Mouse (Mus musculus): ENCODE measurements around the gene Mblac2. TPM values are rescaled to one million over a fixed set of nuclear protein-coding genes. Genes with fewer than 3 reads are reported as not detected.

The Mblac2 gene
- total RNA-seq, 1 experiment from 2014 or later: 6.7 TPM

DNA sequence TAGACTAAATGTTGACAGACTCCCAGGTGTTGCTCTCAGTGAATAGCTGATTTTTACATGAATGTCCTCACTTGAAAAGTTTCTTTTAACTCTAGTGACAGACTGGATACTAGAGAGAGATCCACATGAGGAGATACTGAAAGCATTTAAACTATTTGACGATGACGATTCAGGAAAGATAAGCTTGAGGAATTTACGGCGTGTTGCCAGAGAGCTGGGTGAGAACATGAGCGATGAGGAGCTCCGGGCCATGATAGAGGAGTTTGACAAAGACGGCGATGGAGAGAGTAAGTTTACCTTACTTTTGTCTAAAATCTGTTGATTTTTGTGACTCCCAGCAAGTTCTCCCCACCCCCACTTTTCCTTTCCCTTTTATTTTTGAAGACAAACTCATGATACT, 80.7 kb downstream of the Mblac2 start:
- no peak for ATAC-seq (replicated peaks; ENCODE audit: low read depth, poor library complexity, severe bottlenecking)

DNA sequence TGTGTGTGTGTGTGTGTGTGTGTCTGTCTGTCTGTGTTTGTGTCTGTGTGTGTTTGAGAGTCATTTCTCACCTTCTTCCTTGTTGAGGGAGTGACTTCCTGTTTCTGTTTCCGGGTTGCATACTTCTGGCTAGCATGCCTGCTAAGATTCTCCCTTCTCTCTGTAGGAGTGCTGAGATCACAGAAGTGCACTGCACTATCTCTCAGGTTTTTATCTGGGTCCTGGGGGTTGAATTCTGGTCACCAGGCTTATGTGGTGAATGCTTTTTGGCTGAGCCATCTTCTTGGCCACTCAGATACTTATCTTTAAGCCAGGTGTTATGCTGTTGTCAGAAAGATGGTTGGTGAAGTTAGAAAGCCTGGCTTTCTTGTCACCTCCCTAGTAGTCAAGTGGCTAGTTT, 82.7 kb downstream of the Mblac2 start:
- peak; percentile 87 for ATAC-seq (replicated peaks; ENCODE audit: low read depth, poor library complexity, severe bottlenecking)

DNA sequence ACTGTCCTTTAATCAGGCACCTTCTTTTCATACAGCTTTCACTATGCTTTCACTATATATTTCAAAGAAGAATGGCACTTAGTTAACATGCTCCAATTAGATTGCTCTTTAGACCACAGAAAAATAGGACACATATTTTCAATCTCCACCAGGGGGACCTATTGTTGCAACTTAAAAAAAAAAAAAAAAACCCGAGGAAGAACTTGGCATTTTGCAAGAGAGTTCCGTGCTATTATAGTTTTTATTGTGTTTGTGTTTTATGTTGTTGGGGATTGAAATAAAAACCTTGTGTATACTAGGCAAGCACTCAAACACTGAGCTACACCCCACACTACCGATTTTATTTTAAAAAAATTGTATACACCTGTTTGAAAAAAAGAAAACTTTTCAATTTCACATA, 90.0 kb downstream of the Mblac2 start:
- peak; percentile 71 for ATAC-seq (replicated peaks; ENCODE audit: low read depth, poor library complexity, severe bottlenecking)

Other genes starting within 250 kb of the Mblac2 start
- not detected in 2 replicates for gene Adgrv1, start 78.2 kb upstream of the Mblac2 start, total RNA-seq (2017)
- gene Lysmd3, start 53.7 kb upstream of the Mblac2 start, total RNA-seq (2017): 26.8 and 31.2 TPM in 2 replicates
- gene Polr3g, start 328 bp upstream of the Mblac2 start, total RNA-seq (2017): 28.1 and 39.1 TPM in 2 replicates
- 554 and 590 TPM in 2 replicates for gene Cetn3, start 71.7 kb downstream of the Mblac2 start, total RNA-seq (2017)

All from common myeloid progenitor, adult 5-6 weeks (primary cell).